15 mouse cellular contexts compared by ENCODE assay signal in the genomic region with DNA sequence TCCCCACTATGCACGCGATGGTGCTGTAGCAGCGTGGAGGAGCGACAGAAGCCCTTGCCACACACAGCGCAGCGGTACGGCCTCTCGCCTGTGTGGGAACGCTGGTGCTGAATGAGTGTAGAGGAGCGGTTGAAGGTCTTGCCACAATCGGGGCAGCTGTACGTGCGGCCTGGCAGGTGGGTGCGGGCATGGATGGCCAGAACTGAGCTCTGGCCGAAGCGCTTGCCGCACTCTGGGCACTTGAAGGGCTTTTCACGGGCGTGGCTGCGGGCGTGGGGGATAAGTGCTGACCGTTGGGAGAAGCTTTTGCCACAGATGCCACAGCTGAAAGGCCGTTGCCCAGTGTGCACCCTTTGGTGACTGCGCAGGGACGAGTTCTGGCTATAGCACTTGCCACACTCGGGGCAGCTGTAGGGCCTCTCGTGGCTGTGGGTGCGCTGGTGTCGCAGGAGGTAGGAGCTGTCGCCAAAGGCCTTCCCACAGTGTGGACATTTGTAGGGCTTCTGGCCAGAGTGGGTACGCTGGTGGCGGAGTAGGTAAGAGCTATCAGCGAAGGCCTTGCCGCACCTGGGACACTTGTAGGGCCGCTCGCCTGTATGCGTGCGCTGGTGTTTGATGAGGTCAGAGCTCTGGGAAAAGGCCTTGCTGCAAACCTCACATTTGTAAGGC. TPM values are rescaled to one million over a fixed set of nuclear protein-coding genes. Genes with fewer than 3 reads are reported as not detected.
DNase-seq lines count a peak whose midpoint lies in the region; ATAC-seq lines count a peak whose summit lies in the region.
"Had no signal": no experiment of that assay in that cellular context is flagged by ENCODE, and none has a peak within 500 bp of the region (broad histone marks: within the 10 kb centered on the region; RNA-seq: fewer than 3 reads in every experiment).

No protein-coding gene starts in this region.

- peak overlapping the region; percentile 12; the same call in 1 of the 2 replicates for H3K4me3 ChIP-seq in forebrain, embryonic 10.5 days
- no peak overlapping the region for H3K4me3 ChIP-seq in forebrain, embryonic 11.5 days (ENCODE audit: low read depth, low read length)
- no peak overlapping the region for H3K4me3 ChIP-seq in neural tube, embryonic 12.5 days
- H3K4me3 ChIP-seq in neural tube, embryonic 15.5 days (replicated peaks) = no peak overlapping the region
- H3K4me3 ChIP-seq: erythroblast, embryonic 14.5 days had no signal

- peaks cover 40% of the 10 kb centered on the region for H3K4me1 ChIP-seq in forebrain, embryonic 10.5 days
- H3K4me1 ChIP-seq in forebrain, embryonic 11.5 days (replicated peaks; ENCODE audit: control insufficient read depth, insufficient read depth, low read length) = peaks cover 5% of the 10 kb centered on the region; the same call in 1 of the 2 replicates
- H3K4me1 ChIP-seq in neural tube, embryonic 12.5 days = peaks cover 16% of the 10 kb centered on the region
- H3K4me1 ChIP-seq in neural tube, embryonic 15.5 days = peaks cover 29% of the 10 kb centered on the region

- H3K9me3 ChIP-seq in forebrain, embryonic 10.5 days = no peaks in the 10 kb centered on the region
- H3K9me3 ChIP-seq in forebrain, embryonic 11.5 days (ENCODE audit: control insufficient read depth, low read length) = no peaks in the 10 kb centered on the region
- H3K9me3 ChIP-seq in neural tube, embryonic 12.5 days = no peaks in the 10 kb centered on the region
- no peaks in the 10 kb centered on the region for H3K9me3 ChIP-seq in neural tube, embryonic 15.5 days (replicated peaks)

- no peak overlapping the region for H3K27ac ChIP-seq in forebrain, embryonic 10.5 days
- H3K27ac ChIP-seq in forebrain, embryonic 11.5 days (ENCODE audit: low read depth, low read length) = no peak overlapping the region
- H3K27ac ChIP-seq in neural tube, embryonic 12.5 days = no peak overlapping the region
- H3K27ac ChIP-seq in neural tube, embryonic 15.5 days (replicated peaks) = no peak overlapping the region
- H3K27ac ChIP-seq: gastrocnemius, adult 2 months; macrophage; stomach, postnatal 0 days had no signal

- no peak overlapping the region for H3K4me2 ChIP-seq in forebrain, embryonic 11.5 days (ENCODE audit: low read depth, low read length, severe bottlenecking)
- H3K4me2 ChIP-seq in neural tube, embryonic 12.5 days (replicated peaks) = peak overlapping the region; percentile 81; the same call in 1 of the 2 replicates
- H3K4me2 ChIP-seq in neural tube, embryonic 15.5 days = no peak overlapping the region; the same call in 1 of the 2 replicates

- H3K36me3 ChIP-seq in forebrain, embryonic 10.5 days (replicated peaks) = peaks cover 36% of the 10 kb centered on the region
- H3K36me3 ChIP-seq in forebrain, embryonic 11.5 days (ENCODE audit: control insufficient read depth, insufficient read depth, low read length) = 0 out of 2 replicates have a peak, but pooled peaks cover 2% of the 10 kb centered on the region
- H3K36me3 ChIP-seq in neural tube, embryonic 12.5 days = peaks cover 24% of the 10 kb centered on the region
- H3K36me3 ChIP-seq in neural tube, embryonic 15.5 days = peaks cover 26% of the 10 kb centered on the region

- no peaks in the 10 kb centered on the region for H3K27me3 ChIP-seq in forebrain, embryonic 10.5 days (ENCODE audit: poor library complexity, severe bottlenecking)
- no peaks in the 10 kb centered on the region for H3K27me3 ChIP-seq in forebrain, embryonic 11.5 days (ENCODE audit: control insufficient read depth, insufficient read depth, low read length)
- H3K27me3 ChIP-seq in neural tube, embryonic 12.5 days (replicated peaks) = no peaks in the 10 kb centered on the region
- H3K27me3 ChIP-seq in neural tube, embryonic 15.5 days (replicated peaks) = no peaks in the 10 kb centered on the region

- ATAC-seq in forebrain, embryonic 11.5 days (replicated peaks; ENCODE audit: low FRiP score) = no peak
- ATAC-seq in neural tube, embryonic 12.5 days (ENCODE audit: low FRiP score, low read depth) = no peak
- ATAC-seq in neural tube, embryonic 15.5 days (ENCODE audit: low FRiP score) = no peak

- H3K9ac ChIP-seq in forebrain, embryonic 11.5 days (ENCODE audit: low read length) = no peak overlapping the region
- no peak overlapping the region for H3K9ac ChIP-seq in neural tube, embryonic 12.5 days
- no peak overlapping the region for H3K9ac ChIP-seq in neural tube, embryonic 15.5 days (replicated peaks)

- no peak for DNase-seq in forebrain, embryonic 10.5 days (ENCODE audit: extremely low spot score, low spot score)
- DNase-seq in forebrain, embryonic 11.5 days (ENCODE audit: low spot score) = no peak
- DNase-seq in kidney, postnatal 14 days = peak; percentile 15
- DNase-seq in kidney, adult 18-20 months = no peak
- DNase-seq in B cell, adult 2 months = no peak
- no peak for DNase-seq in left cerebral cortex, adult 9 months (ENCODE audit: low spot score in 2 of 2)
- DNase-seq: cerebellum, postnatal 25 days; gastrocnemius, adult 2 months; heart, postnatal 36 days; right cerebral cortex, postnatal 4 days had no signal

- WGBS in forebrain, embryonic 10.5 days = 95% methylated on average over 38 of the region's 38 CpGs
- 94% methylated on average over 38 of the region's 38 CpGs for WGBS in forebrain, embryonic 11.5 days
- 93% methylated on average over 38 of the region's 38 CpGs for WGBS in neural tube, embryonic 12.5 days
- WGBS in neural tube, embryonic 15.5 days = 96% methylated on average over 38 of the region's 38 CpGs

RNA-seq across cellular contexts. Expression of a gene that starts 1.9 kb away (rescaled TPM):
- 17.6 and 18.9 TPM in 2 replicates for polyA plus RNA-seq in forebrain, embryonic 10.5 days (2016; fragmentation: Nextera tagmentation; extraction: Ambion mirVana)
- 5.3 and 5.5 TPM in 2 replicates for polyA plus RNA-seq in forebrain, embryonic 11.5 days (2014; fragmentation: Nextera tagmentation; extraction: Ambion mirVana)
- 20.8 and 21.3 TPM in 2 replicates for polyA plus RNA-seq in neural tube, embryonic 12.5 days (2016; fragmentation: Nextera tagmentation; extraction: Ambion mirVana)
- polyA plus RNA-seq in neural tube, embryonic 15.5 days (2015; fragmentation: Nextera tagmentation; extraction: Ambion mirVana) = 17.4 and 17.8 TPM in 2 replicates

RNA-seq across cellular contexts. Expression of a gene that starts 32.4 kb away (rescaled TPM):
- polyA plus RNA-seq in forebrain, embryonic 10.5 days (2016; fragmentation: Nextera tagmentation; extraction: Ambion mirVana) = 7.6 TPM in 2 replicates
- 8.5 and 8.6 TPM in 2 replicates for polyA plus RNA-seq in forebrain, embryonic 11.5 days (2014; fragmentation: Nextera tagmentation; extraction: Ambion mirVana)
- polyA plus RNA-seq in neural tube, embryonic 12.5 days (2016; fragmentation: Nextera tagmentation; extraction: Ambion mirVana) = 7.2 and 8.3 TPM in 2 replicates
- polyA plus RNA-seq in neural tube, embryonic 15.5 days (2015; fragmentation: Nextera tagmentation; extraction: Ambion mirVana) = 8.1 and 8.5 TPM in 2 replicates

RNA-seq across cellular contexts. Expression of a gene that starts 43.5 kb away (rescaled TPM):
- polyA plus RNA-seq in forebrain, embryonic 10.5 days (2016; fragmentation: Nextera tagmentation; extraction: Ambion mirVana) = 4.8 and 5.3 TPM in 2 replicates
- polyA plus RNA-seq in forebrain, embryonic 11.5 days (2014; fragmentation: Nextera tagmentation; extraction: Ambion mirVana) = 5.0 and 5.3 TPM in 2 replicates
- polyA plus RNA-seq in neural tube, embryonic 12.5 days (2016; fragmentation: Nextera tagmentation; extraction: Ambion mirVana) = 5.3 TPM in 2 replicates
- 4.4 and 4.8 TPM in 2 replicates for polyA plus RNA-seq in neural tube, embryonic 15.5 days (2015; fragmentation: Nextera tagmentation; extraction: Ambion mirVana)

RNA-seq across cellular contexts. Expression of a gene that starts 47.4 kb away (rescaled TPM):
- polyA plus RNA-seq in forebrain, embryonic 10.5 days (2016; fragmentation: Nextera tagmentation; extraction: Ambion mirVana) = 0.22 and 0.36 TPM in 2 replicates
- 0.21 and 0.29 TPM in 2 replicates for polyA plus RNA-seq in forebrain, embryonic 11.5 days (2014; fragmentation: Nextera tagmentation; extraction: Ambion mirVana)
- 1.3 and 2.0 TPM in 2 replicates for polyA plus RNA-seq in neural tube, embryonic 12.5 days (2016; fragmentation: Nextera tagmentation; extraction: Ambion mirVana)
- polyA plus RNA-seq in neural tube, embryonic 15.5 days (2015; fragmentation: Nextera tagmentation; extraction: Ambion mirVana) = 0.18 and 5.4 TPM in 2 replicates

RNA-seq across cellular contexts. Expression of a gene that starts 49.9 kb away (rescaled TPM):
- polyA plus RNA-seq in forebrain, embryonic 10.5 days (2016; fragmentation: Nextera tagmentation; extraction: Ambion mirVana) = 4.2 and 4.8 TPM in 2 replicates
- 5.9 and 6.8 TPM in 2 replicates for polyA plus RNA-seq in forebrain, embryonic 11.5 days (2014; fragmentation: Nextera tagmentation; extraction: Ambion mirVana)
- polyA plus RNA-seq in neural tube, embryonic 12.5 days (2016; fragmentation: Nextera tagmentation; extraction: Ambion mirVana) = 6.4 and 7.8 TPM in 2 replicates
- 5.0 and 5.2 TPM in 2 replicates for polyA plus RNA-seq in neural tube, embryonic 15.5 days (2015; fragmentation: Nextera tagmentation; extraction: Ambion mirVana)
- polyA plus RNA-seq: erythroblast, embryonic 14.5 days had no signal
